Mouse (Mus musculus) neutrophil, adult 5-6 weeks (primary cell): ENCODE measurements around the gene Cox7b. TPM values are rescaled to one million over a fixed set of nuclear protein-coding genes. Genes with fewer than 3 reads are reported as not detected.

Experiments
- ATAC-seq: fragments of 151-379, 151-347 bp; 2 replicates; pipeline ENCODE4 v1.8.0; 2017; ENCODE audit warnings: mild to moderate bottlenecking, moderate TSS enrichment; ENCODE audit not compliant: insufficient number of reproducible peaks, poor library complexity, low FRiP score, severe bottlenecking; ENCODE audit errors: extremely low read depth
- total RNA-seq: library from RNA; stranded (forward); fragments of 200-1000 nt; gene quantifications from 2 replicates; pipeline ENCODE4 v1.2.3, GENCODE M21; 2017

Gene Cox7b
- total RNA-seq, 1 experiment from 2014 or later: 87.4 TPM

- no peak for ATAC-seq
These were observed 32.7 kb downstream of the Cox7b start for GRCm38 (mm10) chrX:106048191-106048590.

Other genes starting within 250 kb of the Cox7b start
- 413 and 516 TPM in 2 replicates for gene Atrx, start 86.3 kb upstream of the Cox7b start, total RNA-seq
- gene Magt1, start 3.8 kb upstream of the Cox7b start, total RNA-seq: 27.9 and 29.2 TPM in 2 replicates
- 44.3 and 49.6 TPM in 2 replicates for gene Atp7a, start 11.6 kb downstream of the Cox7b start, total RNA-seq
- gene Tlr13, start 127.5 kb downstream of the Cox7b start, total RNA-seq: 124 and 136 TPM in 2 replicates
- gene Pgk1, start 171.4 kb downstream of the Cox7b start, total RNA-seq: 108 and 109 TPM in 2 replicates
- gene Taf9b, start 205.5 kb downstream of the Cox7b start, total RNA-seq: 4.3 and 6.6 TPM in 2 replicates
- not detected in 2 replicates for gene Fnd3c2, start 239.7 kb downstream of the Cox7b start, total RNA-seq